Mouse (Mus musculus): Measurements from ENCODE around the gene Vps18. TPM values are rescaled to one million over a fixed set of nuclear protein-coding genes. Genes with fewer than 3 reads are reported as not detected.

Vps18 gene
- polyA plus RNA-seq, 1 experiment from 2014 or later = 26.9 TPM

DNA sequence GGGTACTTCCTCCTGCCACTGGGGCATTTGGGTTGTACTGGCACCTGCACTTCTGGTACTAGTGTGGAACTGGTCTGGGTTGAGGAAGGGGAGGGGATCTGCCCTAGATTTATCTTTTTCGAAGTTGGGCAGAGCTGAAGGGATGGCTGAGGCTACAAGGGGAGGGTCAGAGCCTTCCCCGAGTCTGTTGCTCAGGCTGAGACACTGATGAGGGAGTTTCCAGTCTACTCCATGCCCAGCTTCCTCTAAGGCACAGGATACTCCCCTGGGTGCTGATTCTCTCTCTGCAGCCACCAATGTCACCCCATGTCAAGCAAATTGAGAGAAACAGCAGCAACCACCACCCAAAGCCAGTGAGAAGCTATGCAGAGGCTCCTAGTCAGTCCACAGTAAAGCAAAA is 47.5 kb downstream of the Vps18 start:
- Histone ChIP-seq H3K27ac (replicated peaks) (no peak overlapping the region), H3K4me3 (no peak overlapping the region), H3K36me3 (no peaks in the 10 kb centered on the region), H3K9ac (replicated peaks) (no peak overlapping the region), H3K27me3 (peaks cover 59% of the 10 kb centered on the region), H3K9me3 (no peaks in the 10 kb centered on the region), H3K4me2 (replicated peaks) (no peak overlapping the region), H3K4me1 (peaks cover 6% of the 10 kb centered on the region)
- 80% methylated on average over 2 of the region's 2 CpGs for WGBS
- ATAC-seq (ENCODE audit: low FRiP score, low read depth) = no peak

DNA sequence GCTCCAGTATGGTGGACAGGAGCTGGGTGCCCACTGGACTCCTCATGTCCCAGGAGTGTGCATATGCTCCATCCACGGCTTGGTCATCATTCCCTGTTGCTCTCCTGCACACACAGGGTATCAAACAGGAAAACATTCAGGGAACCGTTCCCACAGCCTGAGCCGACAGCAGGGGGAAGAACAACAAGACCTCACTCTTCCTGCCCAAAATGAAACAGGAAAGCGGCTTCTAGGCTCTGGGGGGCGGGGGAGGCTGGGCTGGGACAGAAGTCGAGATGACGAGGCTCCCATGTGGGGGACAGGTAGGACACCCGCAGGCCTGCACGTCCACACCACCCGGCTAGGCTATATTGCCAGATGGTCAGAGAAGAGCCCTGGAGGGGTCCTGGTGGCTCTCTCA is 47.9 kb downstream of the Vps18 start:
- Histone ChIP-seq H3K27ac (replicated peaks) (no peak overlapping the region), H3K27me3 (peaks cover 54% of the 10 kb centered on the region)
- WGBS = 77% methylated on average over 10 of the region's 10 CpGs

DNA sequence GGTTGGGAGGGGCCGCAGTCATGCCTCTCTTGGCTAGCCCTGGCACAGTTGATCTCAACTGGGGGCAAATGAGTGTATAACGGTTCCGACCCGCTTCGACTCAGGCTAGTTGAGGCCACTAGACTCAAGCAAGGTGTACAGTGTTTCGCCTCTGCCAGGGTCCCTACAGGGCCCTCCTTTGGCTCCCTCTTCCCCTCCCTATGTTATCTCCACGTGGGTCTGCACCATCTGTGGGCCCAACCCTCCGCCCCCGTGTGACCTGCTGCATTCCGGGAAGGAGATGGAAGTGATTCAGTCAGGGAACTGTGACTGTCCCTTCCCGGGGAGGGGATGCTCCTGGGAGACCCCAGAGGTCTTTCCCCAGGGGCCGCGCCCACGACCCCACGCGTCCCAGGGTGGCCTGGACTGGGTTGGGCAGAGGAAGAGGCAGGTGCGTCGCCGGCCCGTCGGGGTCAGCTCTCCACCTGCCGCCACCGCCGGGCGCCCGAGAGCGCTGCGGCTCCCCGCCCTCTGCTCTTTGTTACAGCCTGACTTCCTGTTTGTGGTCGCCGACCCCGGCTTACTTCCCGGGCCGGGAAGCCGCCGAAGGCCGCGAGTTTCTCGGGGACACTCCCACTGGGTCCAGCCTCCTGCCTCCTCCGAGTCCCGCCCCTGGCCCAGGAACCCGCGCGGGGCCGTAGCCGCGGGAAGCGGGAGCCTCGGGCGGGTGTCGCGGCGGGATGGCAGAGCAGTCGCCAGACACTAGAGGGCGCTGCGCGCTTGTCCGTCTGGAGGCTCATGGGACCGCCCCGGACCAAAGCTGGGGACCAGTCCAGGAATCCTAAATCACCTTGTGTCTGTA is 49.1 kb downstream of the Vps18 start:
- Histone ChIP-seq H3K4me1 (peaks cover 6% of the 10 kb centered on the region), H3K36me3 (no peaks in the 10 kb centered on the region), H3K27ac (replicated peaks) (peak overlapping the region; percentile 73), H3K9me3 (no peaks in the 10 kb centered on the region), H3K9ac (replicated peaks) (peak overlapping the region; percentile 85), H3K4me3 (peak overlapping the region; percentile 70), H3K27me3 (peaks cover 42% of the 10 kb centered on the region), H3K4me2 (replicated peaks) (peak overlapping the region; percentile 83)
- ATAC-seq (ENCODE audit: low FRiP score, low read depth) = peak; percentile 88
- WGBS = 8% methylated on average over 51 of the region's 60 CpGs

More for the DNA sequence above, 47.9 kb downstream of the Vps18 start:
- no peak overlapping the region for H3K9ac ChIP-seq (replicated peaks)
- H3K4me3 ChIP-seq = no peak overlapping the region
- peaks cover 6% of the 10 kb centered on the region for H3K4me1 ChIP-seq
- H3K36me3 ChIP-seq = no peaks in the 10 kb centered on the region
- no peak overlapping the region for H3K4me2 ChIP-seq (replicated peaks)
- ATAC-seq (ENCODE audit: low FRiP score, low read depth) = no peak
- H3K9me3 ChIP-seq = no peaks in the 10 kb centered on the region

DNA sequence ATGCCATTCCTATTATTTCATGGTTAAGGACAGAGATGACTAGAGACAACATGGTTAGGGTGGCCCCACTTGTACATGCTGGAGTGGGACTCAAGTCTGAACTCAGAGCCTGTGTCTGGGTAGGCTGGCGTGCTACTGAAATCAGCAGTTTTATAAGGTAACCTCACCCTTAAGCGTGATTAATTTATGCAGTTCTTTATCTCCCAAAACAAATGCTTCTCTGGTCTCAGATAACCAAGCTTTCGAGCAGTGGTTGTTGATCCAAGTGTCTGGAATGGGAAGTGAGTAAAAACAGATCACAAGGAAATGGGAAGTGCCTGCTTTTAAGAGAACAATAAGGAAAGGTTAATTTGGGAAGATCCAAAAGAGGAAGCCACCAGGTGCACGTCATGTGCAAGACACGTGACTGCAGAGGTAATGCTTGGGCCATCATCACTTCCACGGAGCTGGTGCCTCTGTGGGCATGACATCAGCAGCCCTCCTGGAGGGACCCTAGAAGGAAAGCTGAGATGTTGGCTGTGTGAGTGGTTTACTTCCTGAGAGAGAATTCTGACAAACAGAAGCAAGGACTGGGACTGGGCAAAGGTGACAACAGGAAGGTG is 56.1 kb downstream of the Vps18 start:
- no peaks in the 10 kb centered on the region for H3K4me1 ChIP-seq
- no peak for ATAC-seq (ENCODE audit: low FRiP score, low read depth)
- no peak overlapping the region for H3K27ac ChIP-seq (replicated peaks)
- no peaks in the 10 kb centered on the region for H3K9me3 ChIP-seq
- peaks cover 5% of the 10 kb centered on the region for H3K27me3 ChIP-seq
- H3K4me2 ChIP-seq (replicated peaks) = no peak overlapping the region
- no peaks in the 10 kb centered on the region for H3K36me3 ChIP-seq
- WGBS = 65% methylated on average over 6 of the region's 6 CpGs
- no peak overlapping the region for H3K9ac ChIP-seq (replicated peaks)
- H3K4me3 ChIP-seq = no peak overlapping the region

Other genes with a start within 250 kb of the Vps18 start
- 60.3 and 61.9 TPM in 2 replicates for gene Knl1, start 241.6 kb upstream of the Vps18 start, polyA plus RNA-seq (2016; fragmentation: Nextera tagmentation; extraction: Ambion mirVana)
- gene Rad51, start 175.9 kb upstream of the Vps18 start, polyA plus RNA-seq (2016; fragmentation: Nextera tagmentation; extraction: Ambion mirVana) = 46.3 and 51.3 TPM in 2 replicates
- gene Rmdn3, start 131.7 kb upstream of the Vps18 start, polyA plus RNA-seq (2016; fragmentation: Nextera tagmentation; extraction: Ambion mirVana) = 43.8 and 47.5 TPM in 2 replicates
- 2.7 and 3.3 TPM in 2 replicates for gene Gchfr, start 121.0 kb upstream of the Vps18 start, polyA plus RNA-seq (2016; fragmentation: Nextera tagmentation; extraction: Ambion mirVana)
- 0.85 and 1.2 TPM in 2 replicates for gene Gm14137, start 114.2 kb upstream of the Vps18 start, polyA plus RNA-seq (2016; fragmentation: Nextera tagmentation; extraction: Ambion mirVana)
- gene Zfyve19, start 80.1 kb upstream of the Vps18 start, polyA plus RNA-seq (2016; fragmentation: Nextera tagmentation; extraction: Ambion mirVana) = 44.9 and 53.6 TPM in 2 replicates
- gene Dnajc17, start 79.9 kb upstream of the Vps18 start, polyA plus RNA-seq (2016; fragmentation: Nextera tagmentation; extraction: Ambion mirVana) = 24.7 and 26.8 TPM in 2 replicates
- not detected in 2 replicates for gene Ppp1r14d, start 58.8 kb upstream of the Vps18 start, polyA plus RNA-seq (2016; fragmentation: Nextera tagmentation; extraction: Ambion mirVana)
- gene Spint1, start 51.4 kb upstream of the Vps18 start, polyA plus RNA-seq (2016; fragmentation: Nextera tagmentation; extraction: Ambion mirVana) = 0.98 and 1.5 TPM in 2 replicates
- 3.9 and 4.7 TPM in 2 replicates for gene Rhov, start 17.5 kb upstream of the Vps18 start, polyA plus RNA-seq (2016; fragmentation: Nextera tagmentation; extraction: Ambion mirVana)
- 4.4 and 5.0 TPM in 2 replicates for gene Dll4, start 37.0 kb downstream of the Vps18 start, polyA plus RNA-seq (2016; fragmentation: Nextera tagmentation; extraction: Ambion mirVana)
- 0.88 and 1.1 TPM in 2 replicates for gene Chac1, start 62.5 kb downstream of the Vps18 start, polyA plus RNA-seq (2016; fragmentation: Nextera tagmentation; extraction: Ambion mirVana)
- 4.5 and 5.1 TPM in 2 replicates for gene Ino80, start 188.9 kb downstream of the Vps18 start, polyA plus RNA-seq (2016; fragmentation: Nextera tagmentation; extraction: Ambion mirVana)

All from midbrain, embryonic 12.5 days (tissue).